Mouse (Mus musculus): Measurements from ENCODE around the gene Erbin.

Erbin gene

DNA sequence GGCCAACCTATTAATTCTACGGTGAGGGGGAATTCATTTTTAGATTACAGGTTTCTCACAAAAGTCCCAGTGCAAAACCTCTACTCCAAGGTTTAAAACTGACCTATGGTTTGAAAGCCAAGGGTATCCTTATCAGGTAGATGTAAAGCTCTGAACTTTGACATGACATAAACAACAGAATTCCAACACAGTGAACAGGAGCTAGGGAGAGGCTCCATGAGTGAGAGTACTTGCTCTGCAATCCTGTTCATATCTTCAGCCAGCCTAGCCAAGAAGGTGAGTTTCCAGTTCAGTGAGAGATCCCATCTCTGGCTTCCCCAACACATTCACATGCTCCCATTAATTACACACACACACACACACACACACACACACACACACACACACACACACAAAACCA, 9.7 kb downstream of the Erbin start:
- no peak for DNase-seq (ENCODE audit: low spot score)

- no peak for DNase-seq (ENCODE audit: low spot score)
Measured at GRCm38 (mm10) chr13:103909894-103910293, 10.4 kb downstream of the Erbin start.

DNA sequence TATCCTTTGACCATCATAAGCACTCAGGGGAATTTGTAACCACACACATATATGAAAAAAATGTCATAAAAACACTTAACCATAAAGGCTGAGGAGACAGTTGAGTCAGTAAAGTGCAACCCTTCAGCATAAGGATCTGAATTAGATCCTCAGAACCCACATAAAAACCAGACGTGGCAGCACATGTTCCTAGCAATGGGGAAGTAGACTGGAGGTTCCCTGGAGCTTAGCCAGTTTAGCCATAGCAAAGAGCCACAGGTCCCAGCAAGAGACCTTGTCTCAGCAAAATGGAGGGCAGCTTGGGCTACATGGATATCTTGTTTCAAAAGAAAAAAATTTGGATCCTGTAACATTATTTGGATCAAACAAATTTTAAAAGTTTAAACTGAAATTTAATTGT, 20.3 kb downstream of the Erbin start:
- DNase-seq (ENCODE audit: low spot score): no peak

DNA sequence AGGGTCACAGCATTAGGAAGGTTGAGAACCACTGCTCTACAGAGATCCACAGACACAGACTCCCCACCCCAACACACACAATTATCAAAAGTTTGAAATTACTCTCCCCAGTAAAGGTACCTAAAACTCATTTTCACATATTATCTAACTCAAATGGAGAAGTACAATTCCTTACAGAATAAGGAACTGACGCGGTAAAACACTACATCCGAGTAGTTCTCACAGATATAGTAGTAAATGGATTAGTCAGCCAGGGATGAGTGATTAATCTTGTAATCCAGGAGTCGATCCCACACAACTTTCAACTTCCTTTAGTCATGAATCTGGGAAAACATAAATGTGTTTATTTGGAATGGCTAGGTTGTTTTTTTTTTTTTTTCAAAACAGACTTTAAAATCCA, 22.7 kb downstream of the Erbin start:
- DNase-seq (ENCODE audit: low spot score): no peak

- no peak for DNase-seq (ENCODE audit: low spot score)
Measured at GRCm38 (mm10) chr13:103893065-103893464, 27.2 kb downstream of the Erbin start.

DNA sequence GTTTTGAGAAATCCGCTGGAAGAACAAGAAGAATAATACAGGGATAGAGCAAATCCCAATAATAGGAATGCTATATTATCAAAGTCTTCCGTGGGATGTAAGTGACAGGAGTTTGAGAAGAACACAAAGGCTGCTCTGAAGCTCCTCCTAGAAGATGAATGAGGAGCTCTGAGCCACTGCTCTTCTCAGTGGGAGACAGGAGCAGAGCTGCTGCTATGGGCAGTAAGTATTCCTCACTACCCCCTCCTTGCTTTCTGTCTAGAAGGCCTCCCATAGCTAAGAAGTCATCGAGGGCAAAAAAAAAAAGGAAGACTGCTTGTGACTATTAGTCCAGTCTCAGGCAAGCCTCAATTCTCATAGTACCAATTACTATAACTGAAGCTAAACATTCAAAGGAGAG, 30.3 kb downstream of the Erbin start:
- DNase-seq (ENCODE audit: low spot score): no peak

DNA sequence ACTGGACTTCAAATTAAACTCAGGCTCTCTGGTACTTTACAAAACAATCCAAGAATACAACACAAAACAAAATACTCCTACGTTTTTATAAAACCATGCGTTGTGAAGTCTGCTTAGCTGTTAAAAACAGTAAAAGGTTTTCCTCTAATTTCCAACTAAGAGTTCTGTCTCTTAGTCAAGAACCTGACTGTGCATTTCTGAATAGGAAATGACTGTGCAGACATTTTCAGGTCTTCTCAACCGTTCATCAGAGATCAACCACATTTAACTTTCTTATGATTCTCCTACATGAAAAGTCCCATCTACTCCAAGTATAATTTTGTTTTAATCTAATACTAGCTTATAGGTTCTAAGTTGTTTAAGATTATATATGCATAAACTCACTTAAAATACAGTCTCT, 33.8 kb downstream of the Erbin start:
- DNase-seq (ENCODE audit: low spot score): no peak

GRCm38 (mm10) chr13:103881200-103881599, 39.1 kb downstream of the Erbin start:
- DNase-seq (ENCODE audit: low spot score): no peak

DNA sequence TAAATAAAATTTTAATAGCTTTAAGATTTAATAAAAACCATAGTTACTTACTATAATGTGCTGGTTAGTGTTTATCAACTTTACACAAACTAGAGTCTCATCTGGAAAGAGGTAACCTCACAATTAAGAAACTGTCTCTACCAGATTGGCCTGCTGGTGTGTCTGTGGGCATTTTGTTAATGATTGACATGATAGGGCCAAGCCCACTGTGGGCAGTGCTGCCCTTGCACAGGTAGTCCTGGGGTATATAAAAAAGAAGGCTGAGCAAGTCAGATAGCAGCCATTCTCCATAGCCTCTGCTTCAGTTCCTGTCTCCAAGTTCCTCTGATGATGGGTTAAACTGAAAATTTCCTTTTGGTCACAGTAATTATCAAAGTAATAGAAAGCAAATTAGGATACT, 43.6 kb downstream of the Erbin start:
- DNase-seq (ENCODE audit: low spot score): no peak

DNA sequence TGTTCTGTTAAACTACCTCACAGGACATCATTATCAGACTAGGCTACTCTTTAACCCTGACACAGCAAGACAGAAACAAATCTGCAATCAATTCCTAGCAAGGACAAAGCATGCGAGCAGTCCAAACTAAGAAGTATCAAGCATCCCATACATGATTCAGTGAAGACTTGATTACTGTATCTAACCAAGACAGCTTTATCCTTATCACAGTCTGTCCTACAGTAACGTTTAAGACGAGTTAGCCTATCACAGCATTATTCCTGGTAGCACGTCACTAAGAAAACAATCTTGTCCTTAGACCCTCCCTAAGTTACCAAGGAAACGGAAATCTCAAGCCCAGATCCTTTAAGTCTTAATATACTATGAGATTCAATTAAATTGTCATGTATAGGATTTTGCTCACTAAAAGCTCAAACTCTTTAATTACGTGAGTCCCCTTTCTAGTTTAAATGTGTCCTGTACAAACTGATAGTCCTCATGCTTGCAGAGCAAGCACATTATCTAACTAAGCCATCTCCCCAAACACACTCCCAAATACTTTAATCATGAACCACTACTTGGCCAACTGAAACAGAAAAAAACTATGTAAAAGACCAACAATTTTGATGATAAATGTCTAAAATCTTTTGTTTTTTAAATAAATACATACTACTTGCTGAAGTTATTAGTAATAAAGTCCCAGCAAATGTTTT, 44.3 kb downstream of the Erbin start:
- no peak for DNase-seq (ENCODE audit: low spot score)

GRCm38 (mm10) chr13:103870786-103871185, 49.5 kb downstream of the Erbin start:
- DNase-seq (ENCODE audit: low spot score): no peak

DNA sequence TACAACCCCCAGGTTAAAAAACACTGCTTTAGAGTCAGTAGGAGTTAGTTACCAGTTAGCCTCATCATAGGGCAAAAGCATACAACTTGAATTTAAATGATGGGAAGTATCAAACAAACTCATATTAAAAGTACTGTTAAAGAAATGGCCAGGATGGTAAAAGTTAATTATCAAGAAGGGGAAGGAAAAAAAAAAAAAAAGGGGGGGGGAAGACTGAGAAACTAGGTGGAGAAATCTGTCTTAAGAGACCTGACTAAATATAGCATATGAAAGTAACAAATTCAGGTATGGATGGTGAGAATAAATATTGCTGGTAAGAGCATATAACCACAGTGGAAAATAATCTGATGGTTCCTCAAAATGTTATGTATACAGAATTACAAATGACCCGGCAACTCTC, 50.2 kb downstream of the Erbin start:
- no peak for DNase-seq (ENCODE audit: low spot score)

- no peak for DNase-seq (ENCODE audit: low spot score)
Measured at GRCm38 (mm10) chr13:103868875-103869274, 51.4 kb downstream of the Erbin start.

GRCm38 (mm10) chr13:103862041-103862440, 58.3 kb downstream of the Erbin start:
- DNase-seq (ENCODE audit: low spot score): no peak

DNA sequence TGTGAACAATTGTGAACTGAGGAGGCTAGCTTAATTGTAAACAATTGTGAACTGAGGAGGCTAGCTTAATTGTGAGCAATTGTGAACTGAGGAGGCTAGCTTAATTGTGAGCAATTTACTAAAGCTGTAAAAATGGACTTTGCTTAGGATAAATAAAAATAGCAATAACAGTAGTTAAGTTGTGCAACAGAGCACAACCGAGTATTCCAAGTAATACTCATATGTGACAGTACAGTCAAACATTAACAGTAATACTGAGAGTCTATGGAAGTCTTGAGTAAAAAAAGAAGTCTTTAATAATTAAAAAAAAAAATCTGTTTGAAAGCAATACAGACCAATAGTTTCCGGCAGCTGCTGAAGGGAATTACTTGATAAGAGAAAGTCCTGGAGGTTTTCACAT, 61.3 kb downstream of the Erbin start:
- DNase-seq (ENCODE audit: low spot score): no peak

GRCm38 (mm10) chr13:103847614-103848013, 72.7 kb downstream of the Erbin start:
- DNase-seq (ENCODE audit: low spot score): no peak

DNA sequence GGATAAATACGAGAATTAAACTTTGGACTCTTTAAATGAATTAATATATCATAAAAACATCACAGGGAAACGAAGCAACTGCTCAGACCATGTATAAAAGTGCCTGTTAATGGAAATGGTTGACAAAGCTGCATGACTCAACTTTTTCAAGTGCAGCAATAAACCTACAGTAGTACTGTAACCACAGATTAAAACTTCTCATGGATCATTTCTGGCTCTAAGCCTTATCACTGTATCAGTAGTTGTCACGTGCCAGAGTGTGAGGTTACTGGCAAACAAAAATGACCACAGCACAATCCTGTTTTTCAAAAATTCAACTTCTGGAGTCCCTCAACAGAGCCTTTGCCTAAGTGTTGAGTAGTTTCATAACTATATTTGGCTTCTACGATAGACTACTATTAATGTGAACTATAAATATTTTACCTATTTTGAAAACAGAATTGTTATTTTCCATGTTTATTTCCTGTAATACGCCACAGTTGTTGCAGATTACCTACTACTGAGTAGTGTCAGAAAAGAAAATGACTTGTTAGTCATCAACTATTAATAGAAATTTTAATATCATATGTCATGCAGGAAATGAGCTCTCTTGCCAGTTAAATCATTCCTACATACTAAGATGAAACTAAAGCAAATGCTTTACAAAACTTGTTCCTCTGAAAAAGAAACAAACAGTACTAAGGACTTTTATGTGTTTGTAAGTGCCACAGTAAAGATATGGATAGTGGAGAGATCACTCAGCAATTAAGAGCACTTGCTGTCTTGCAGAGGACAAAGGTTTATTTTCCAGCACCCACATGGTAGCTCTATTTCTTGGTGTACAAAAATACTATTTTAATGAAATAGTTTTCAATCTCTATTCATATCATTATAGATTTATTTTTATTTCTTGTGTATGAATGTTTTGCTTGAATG, 78.8 kb downstream of the Erbin start:
- no peak for DNase-seq (ENCODE audit: low spot score)

DNA sequence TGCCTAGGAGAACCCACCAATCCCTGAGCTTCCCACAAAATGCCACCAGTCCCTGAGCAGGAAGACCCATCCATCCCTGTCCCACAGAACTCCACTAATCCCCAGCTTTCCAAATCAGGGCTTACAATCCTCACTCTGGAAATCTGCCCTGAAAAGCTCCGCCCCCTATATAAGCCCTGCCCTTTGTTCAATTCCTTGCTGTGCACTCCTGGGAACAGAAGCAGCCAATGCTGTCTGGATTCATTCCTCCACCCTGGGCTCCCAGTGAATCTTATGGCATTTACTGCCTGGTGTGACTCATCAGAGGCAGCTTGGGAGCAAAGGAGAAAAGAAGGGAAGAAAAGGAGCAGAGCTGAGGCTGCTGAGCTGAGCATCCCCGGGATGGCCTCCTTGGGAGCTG, 81.7 kb downstream of the Erbin start:
- DNase-seq (ENCODE audit: low spot score): no peak

GRCm38 (mm10) chr13:103829623-103830135, 90.6 kb downstream of the Erbin start:
- no peak for DNase-seq (ENCODE audit: low spot score)

DNA sequence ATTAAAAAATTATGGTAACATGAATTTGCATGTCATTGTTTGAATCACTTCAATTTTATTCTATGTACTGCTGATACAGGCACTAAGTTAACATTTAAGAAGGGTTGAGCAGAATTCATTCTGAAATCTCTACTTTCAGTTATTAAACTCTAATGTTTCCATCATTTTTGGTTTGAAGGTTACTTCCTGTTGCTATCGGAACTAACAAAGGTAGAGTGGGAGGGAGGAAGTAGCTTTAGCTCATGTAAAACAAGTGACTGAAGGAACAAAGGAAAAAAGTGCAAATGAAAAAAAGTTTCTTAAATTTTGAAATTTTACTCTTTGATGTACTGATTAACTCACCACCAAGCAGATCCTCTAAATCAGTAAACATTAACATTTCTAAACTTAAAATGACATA, 98.0 kb downstream of the Erbin start:
- no peak for DNase-seq (ENCODE audit: low spot score)

DNA sequence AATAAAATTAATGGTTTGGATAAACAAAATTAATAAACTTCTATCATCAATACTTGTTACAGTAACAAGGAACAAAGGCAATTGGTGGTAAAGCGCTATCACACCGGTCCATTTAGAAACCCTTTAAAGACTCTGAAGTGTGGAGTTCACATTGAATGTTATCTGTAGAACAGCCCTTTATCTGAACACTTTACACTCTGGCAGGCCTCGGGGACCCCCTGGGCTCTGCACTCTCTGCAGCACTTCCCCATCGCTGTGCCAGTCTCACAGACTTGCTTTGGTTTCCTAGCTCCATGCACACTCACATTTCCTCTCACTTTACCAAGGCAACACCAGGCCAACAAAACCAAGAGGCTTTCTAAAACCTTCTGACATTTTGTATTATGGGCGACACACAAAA, 100.9 kb downstream of the Erbin start:
- no peak for DNase-seq (ENCODE audit: low spot score)

DNA sequence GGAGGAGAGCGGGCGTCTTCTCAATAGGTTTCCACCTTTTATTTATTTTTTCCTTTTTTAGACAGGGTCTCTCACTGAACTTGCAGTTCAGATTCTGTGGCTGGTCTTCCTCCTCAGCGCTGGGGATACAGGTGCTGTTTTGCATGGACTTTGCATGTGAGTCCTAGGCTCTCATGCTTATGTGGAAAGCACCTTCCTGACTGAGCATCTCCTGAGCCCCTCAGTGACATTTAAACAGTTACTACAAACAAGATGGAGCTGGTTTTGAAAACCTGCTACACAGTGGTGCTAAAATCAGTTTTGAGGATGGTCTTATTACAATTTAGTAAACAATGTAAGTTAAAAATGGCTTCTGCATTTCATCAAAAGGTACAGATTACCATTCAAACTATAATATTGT, 102.4 kb downstream of the Erbin start:
- no peak for DNase-seq (ENCODE audit: low spot score)

GRCm38 (mm10) chr13:103807464-103807863, 112.8 kb downstream of the Erbin start:
- DNase-seq (ENCODE audit: low spot score): no peak
